Mouse (Mus musculus) erythroblast, embryonic 14.5 days (primary cell): ENCODE measurements around the gene Grm3.

Experiments
- GATA1 ChIP-seq: IDR thresholded peaks from 2 replicates; pipeline ENCODE4 v1.6.1; 2012; ENCODE audit warnings: low read length, inconsistent platforms, mixed read lengths
- TAL1 ChIP-seq: IDR thresholded peaks from 3 replicates; pipeline ENCODE4 v1.6.1; 2012; ENCODE audit warnings: low read length, inconsistent platforms, mixed read lengths

DNA sequence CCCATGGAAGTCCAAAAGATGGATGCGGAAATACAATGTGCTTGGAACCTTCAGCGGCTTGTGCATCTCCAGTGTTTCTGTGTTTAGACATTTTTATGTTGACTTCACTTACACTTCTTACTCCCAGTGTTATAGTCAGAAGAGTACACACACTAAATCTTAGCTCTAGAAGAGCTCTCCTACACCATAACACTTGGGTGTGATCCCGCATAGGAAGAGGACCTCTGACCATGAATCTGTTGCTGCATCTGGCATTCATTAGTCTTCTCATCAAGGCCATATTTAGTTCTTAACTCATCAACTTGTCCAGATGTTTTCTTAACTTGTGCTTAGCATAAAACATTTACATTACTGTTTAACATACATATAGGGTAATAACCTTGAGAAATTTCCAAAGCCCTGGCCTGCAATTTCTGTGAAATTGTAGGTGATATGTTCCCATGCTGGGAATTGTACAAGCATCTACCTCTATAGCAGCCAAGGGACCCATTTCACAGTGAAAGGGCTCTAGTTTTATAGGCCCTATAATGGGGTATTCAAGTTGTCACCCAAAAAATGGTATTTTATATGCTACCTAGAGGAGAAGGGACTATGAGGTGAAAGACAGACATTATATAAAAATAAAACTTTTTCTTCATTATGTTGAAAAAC lies 103.4 kb downstream of the Grm3 start:
- TF ChIP-seq TAL1 (no peak), GATA1 (no peak)
